Mouse (Mus musculus) cerebellum, adult 2 months (tissue): ENCODE data around the gene Dscam.

ENCODE experiments used
- CTCF ChIP-seq: fragments of 200-500 bp; IDR thresholded peaks from 2 replicates; pipeline ENCODE4 v1.5.1; 2011; ENCODE audit warnings: low read depth, mild to moderate bottlenecking, control low read depth, low read length, moderate library complexity, borderline replicate concordance; ENCODE audit not compliant: insufficient read depth
- POLR2A ChIP-seq: fragments of 200-500 bp; IDR thresholded peaks from 2 replicates; pipeline ENCODE4 v1.6.1; 2011; ENCODE audit warnings: low read length, control low read depth, borderline replicate concordance; ENCODE audit not compliant: insufficient read depth

- no peak for TF ChIP-seq CTCF
- TF ChIP-seq POLR2A, result no peak
Measured at GRCm38 (mm10) chr16:96910405-96911164, 260.0 kb downstream of the Dscam start.
